Mouse (Mus musculus) kidney, adult 2 months (tissue): ENCODE measurements around the gene Olfr866.

ENCODE experiments used
- CTCF ChIP-seq: fragments of 200-500 bp; conservative IDR thresholded peaks from 2 replicates; pipeline ENCODE4 v1.5.1; 2011; ENCODE audit warnings: low read depth, mild to moderate bottlenecking, control low read depth, low read length, moderate library complexity, mixed read lengths; ENCODE audit not compliant: insufficient read depth, insufficient read length
- POLR2A ChIP-seq: fragments of 200-500 bp; IDR thresholded peaks from one replicate; pipeline ENCODE4 v1.6.1; 2011; ENCODE audit warnings: low read depth, low read length, control low read depth

DNA sequence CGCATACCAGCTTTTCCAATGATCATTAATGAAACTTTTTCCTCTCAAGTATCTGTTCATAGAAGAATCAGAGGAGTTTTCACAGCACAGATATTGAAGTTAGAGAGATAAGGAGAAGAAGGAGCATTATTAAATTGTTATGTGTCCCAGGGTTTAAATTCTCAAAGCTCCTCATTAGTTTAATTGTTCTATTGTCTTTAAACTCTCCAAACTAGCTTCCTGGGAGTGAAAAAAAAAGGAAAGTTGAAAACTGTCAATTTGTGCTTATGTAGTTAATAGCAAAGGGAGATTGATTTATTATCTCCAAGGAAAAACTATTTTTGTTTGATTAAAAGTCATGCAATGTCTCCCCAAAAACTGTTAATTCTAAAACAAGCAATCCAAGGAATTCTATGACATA is 29.6 kb upstream of the Olfr866 start, which contains the start of gene Olfr867:
- TF ChIP-seq POLR2A (no peak), CTCF (no peak)
